Mouse (Mus musculus) cerebellum, adult 2 months (tissue): Measurements from ENCODE around the gene Psenen.

Experiments
- CTCF ChIP-seq: fragments of 200-500 bp; IDR thresholded peaks from 2 replicates; pipeline ENCODE4 v1.5.1; 2011; ENCODE audit warnings: low read depth, mild to moderate bottlenecking, control low read depth, low read length, moderate library complexity, borderline replicate concordance; ENCODE audit not compliant: insufficient read depth
- POLR2A ChIP-seq: fragments of 200-500 bp; IDR thresholded peaks from 2 replicates; pipeline ENCODE4 v1.6.1; 2011; ENCODE audit warnings: low read length, control low read depth, borderline replicate concordance; ENCODE audit not compliant: insufficient read depth

- no peak for TF ChIP-seq CTCF
- no peak for TF ChIP-seq POLR2A
Observed at GRCm38 (mm10) chr7:30612654-30613402, 49.4 kb upstream of the Psenen start, which contains the start of gene Upk1a.
